Mouse (Mus musculus): Measurements from ENCODE around the gene Snx7.

- TF ChIP-seq POLR2A (IDR thresholded peaks at IDR 0.05; ENCODE audit: low read depth, low read length) (no peak), CTCF (conservative IDR thresholded peaks at IDR 0.05; ENCODE audit: insufficient read depth, insufficient read length, low read depth, low read length) (no peak)
Observed at GRCm38 (mm10) chr3:117865621-117866020, 3.1 kb downstream of the Snx7 start.

Measured in kidney, adult 2 months (tissue).